Mouse (Mus musculus) testis, adult 2 months (tissue): ENCODE measurements around the gene Tmem104.

ENCODE experiments used
- CTCF ChIP-seq: fragments of 200-500 bp; IDR thresholded peaks from 2 replicates; pipeline ENCODE4 v1.5.1; 2012; ENCODE audit warnings: low read depth, mild to moderate bottlenecking, inconsistent platforms, low read length, moderate library complexity; ENCODE audit not compliant: control insufficient read depth, insufficient read depth, insufficient replicate concordance
- POLR2A ChIP-seq: fragments of 200-500 bp; IDR thresholded peaks from 2 replicates; pipeline ENCODE4 v1.6.1; 2012; ENCODE audit warnings: low read depth, mild to moderate bottlenecking, inconsistent platforms, low read length, moderate library complexity; ENCODE audit not compliant: control insufficient read depth

- TF ChIP-seq POLR2A (no peak), CTCF (no peak)
These were observed 1.4 kb downstream of the Tmem104 start for GRCm38 (mm10) chr11:115188539-115189231.
